Mouse (Mus musculus) brain, embryonic 14.5 days (tissue): ENCODE measurements around the gene Ccdc148.

Experiments used
- CTCF ChIP-seq: fragments of 200-500 bp; IDR thresholded peaks from 2 replicates; pipeline ENCODE4 v1.5.1; 2012; ENCODE audit warnings: inconsistent platforms, mild to moderate bottlenecking, moderate library complexity, borderline replicate concordance; ENCODE audit not compliant: insufficient read depth, insufficient read length; ENCODE audit errors: extremely low read depth
- POLR2A ChIP-seq: fragments of 200-500 bp; IDR thresholded peaks from 2 replicates; pipeline ENCODE4 v1.6.1; 2012; ENCODE audit warnings: mild to moderate bottlenecking, inconsistent platforms, borderline replicate concordance; ENCODE audit not compliant: poor library complexity, insufficient read depth, insufficient read length, severe bottlenecking; ENCODE audit errors: extremely low read depth

GRCm38 (mm10) chr2:59054339-59054738 is 106.1 kb downstream of the Ccdc148 start:
- TF ChIP-seq CTCF = no peak
- no peak for TF ChIP-seq POLR2A
